Mouse (Mus musculus): Measurements from ENCODE around the gene Rbm20.

- TF ChIP-seq POLR2A (IDR thresholded peaks at IDR 0.05; ENCODE audit: low read depth, low read length) = no peak
- TF ChIP-seq CTCF (IDR thresholded peaks at IDR 0.05; ENCODE audit: extremely low read depth, insufficient read depth, insufficient read length, insufficient replicate concordance) = no peak
Observed at GRCm38 (mm10) chr19:53843972-53844371, 166.9 kb downstream of the Rbm20 start.
